Mouse (Mus musculus) lung, embryonic 16.5 days (tissue): Measurements from ENCODE around the gene Qpctl. TPM values are rescaled to one million over a fixed set of nuclear protein-coding genes. Genes with fewer than 3 reads are reported as not detected.

Experiments used
- ATAC-seq: fragments of 200-750 bp; cut with Nextera tagmentation; 2 replicates; pipeline ENCODE4 v1.8.0; 2017; ENCODE audit warnings: low read depth, mild to moderate bottlenecking, moderate library complexity
- H3K27ac ChIP-seq: fragments of 300-500 bp; sonication (generic); 2 replicates; pipeline ENCODE4 v1.5.1; 2014; ENCODE audit warnings: mild to moderate bottlenecking, control low read depth, low read length
- H3K27me3 ChIP-seq: fragments of 300-500 bp; sonication (generic); 2 replicates; pipeline ENCODE4 v1.6.1; 2014; ENCODE audit warnings: low read depth, low read length, mixed read lengths; ENCODE audit not compliant: control insufficient read depth, insufficient read depth
- H3K36me3 ChIP-seq: fragments of 300-500 bp; sonication (generic); 2 replicates; pipeline ENCODE4 v1.6.1; 2014; ENCODE audit warnings: low read length; ENCODE audit not compliant: control insufficient read depth, insufficient read depth
- H3K4me1 ChIP-seq: fragments of 300-500 bp; sonication (generic); replicated peaks from 2 replicates; pipeline ENCODE4 v1.6.1; 2014; ENCODE audit warnings: low read length, mixed read lengths; ENCODE audit not compliant: control insufficient read depth, insufficient read depth
- H3K4me2 ChIP-seq: fragments of 300-500 bp; sonication (generic); 2 replicates; pipeline ENCODE4 v1.6.1; 2014; ENCODE audit warnings: low read depth, low read length, control low read depth
- H3K4me3 ChIP-seq: fragments of 300-500 bp; sonication (generic); 2 replicates; pipeline ENCODE4 v1.5.1; 2014; ENCODE audit warnings: mild to moderate bottlenecking, low read length, control low read depth
- H3K9ac ChIP-seq: fragments of 300-500 bp; sonication (generic); 2 replicates; pipeline ENCODE4 v1.6.1; 2014; ENCODE audit warnings: low read length, control low read depth
- H3K9me3 ChIP-seq: fragments of 300-500 bp; sonication (generic); 2 replicates; pipeline ENCODE4 v1.6.1; 2016; ENCODE audit warnings: low read length; ENCODE audit not compliant: control insufficient read depth
- WGBS: fragments of 180-500 bp; shearing (Covaris S2); extraction: QIAGEN DNeasy Blood & Tissue Kit; methylation state at CpG from one replicate; pipeline ENCODE4 v1.1.7; 2014; 5-methylcytosine and 5-hydroxymethylcytosine counted together
- polyA plus RNA-seq: library from polyadenylated mRNA; unstranded; fragments of >200 nt; fragmentation: Nextera tagmentation; extraction: Ambion mirVana; gene quantifications from 2 replicates; pipeline ENCODE4 v1.2.1, GENCODE M21; 2015

The Qpctl gene
- polyA plus RNA-seq, 1 experiment from 2014 or later, result 15.7 TPM

DNA sequence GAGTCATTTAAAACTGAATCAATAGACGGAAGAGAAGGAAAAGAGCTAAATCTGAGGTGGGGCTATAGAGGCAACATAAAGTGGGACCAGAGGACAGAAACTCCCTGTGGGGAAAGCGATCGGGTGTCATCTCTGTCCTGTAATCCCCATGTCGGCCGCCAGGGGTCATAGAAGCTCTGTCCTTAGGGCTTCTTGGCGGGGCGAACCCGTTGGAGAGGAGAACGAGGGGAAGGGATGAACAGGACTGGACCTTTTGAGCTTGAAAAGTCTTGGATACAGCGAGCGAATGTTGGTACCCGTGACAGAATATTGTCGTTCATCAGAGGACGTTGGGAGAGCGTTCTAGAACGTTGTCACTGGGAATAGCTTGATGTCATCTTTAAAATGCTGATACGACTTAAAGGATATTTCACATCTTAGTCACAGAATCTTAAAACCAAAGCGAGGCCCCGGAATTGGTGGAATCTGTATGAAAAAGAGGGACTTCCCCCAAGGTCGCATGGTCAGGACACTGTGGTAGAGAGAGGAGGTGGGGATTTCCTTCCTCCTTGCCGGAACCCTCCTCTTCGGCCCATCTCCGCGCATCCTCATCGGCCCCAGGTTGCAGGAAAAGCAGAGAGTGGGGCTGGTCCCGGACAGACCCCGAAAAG is 29.5 kb upstream of the Qpctl start:
- Histone ChIP-seq H3K27ac (no peak overlapping the region), H3K9ac (no peak overlapping the region), H3K4me1 (peaks cover 11% of the 10 kb centered on the region), H3K9me3 (no peaks in the 10 kb centered on the region), H3K4me2 (peak overlapping the region; percentile 16; the same call in 1 of the 2 replicates), H3K4me3 (no peak overlapping the region), H3K27me3 (peaks cover 47% of the 10 kb centered on the region), H3K36me3 (no peaks in the 10 kb centered on the region)
- 0 out of 2 replicates have a peak, but pooled peaks have one; percentile 18 for ATAC-seq
- 4% methylated on average over 27 of the region's 27 CpGs for WGBS

DNA sequence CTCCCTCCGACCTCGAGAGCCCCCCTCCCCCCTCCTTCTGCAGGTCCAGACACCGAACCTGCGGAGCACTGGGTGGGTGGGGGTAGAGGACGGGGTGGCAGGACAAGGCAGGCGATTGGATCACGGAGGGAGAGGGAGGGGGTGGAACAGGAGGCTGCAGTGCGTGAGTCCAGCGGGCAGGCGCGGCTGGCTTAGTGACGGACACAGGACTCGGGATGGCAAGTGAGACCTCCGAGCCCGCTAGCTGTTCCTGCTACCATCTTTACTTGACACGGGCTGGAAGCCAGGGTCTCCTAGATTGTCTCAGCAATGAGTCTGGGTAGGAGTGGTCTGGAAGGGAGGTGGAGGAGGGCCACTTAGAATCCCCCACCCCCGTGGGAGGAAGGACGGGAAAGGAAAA is 28.9 kb upstream of the Qpctl start:
- WGBS, result 6% methylated on average over 18 of the region's 18 CpGs
- H3K9ac ChIP-seq, result no peak overlapping the region
- H3K4me2 ChIP-seq, result no peak overlapping the region
- ATAC-seq, result no peak
- peaks cover 14% of the 10 kb centered on the region for H3K4me1 ChIP-seq
- H3K4me3 ChIP-seq, result no peak overlapping the region
- H3K36me3 ChIP-seq, result no peaks in the 10 kb centered on the region
- H3K9me3 ChIP-seq, result no peaks in the 10 kb centered on the region
- H3K27ac ChIP-seq, result no peak overlapping the region
- peaks cover 47% of the 10 kb centered on the region for H3K27me3 ChIP-seq

DNA sequence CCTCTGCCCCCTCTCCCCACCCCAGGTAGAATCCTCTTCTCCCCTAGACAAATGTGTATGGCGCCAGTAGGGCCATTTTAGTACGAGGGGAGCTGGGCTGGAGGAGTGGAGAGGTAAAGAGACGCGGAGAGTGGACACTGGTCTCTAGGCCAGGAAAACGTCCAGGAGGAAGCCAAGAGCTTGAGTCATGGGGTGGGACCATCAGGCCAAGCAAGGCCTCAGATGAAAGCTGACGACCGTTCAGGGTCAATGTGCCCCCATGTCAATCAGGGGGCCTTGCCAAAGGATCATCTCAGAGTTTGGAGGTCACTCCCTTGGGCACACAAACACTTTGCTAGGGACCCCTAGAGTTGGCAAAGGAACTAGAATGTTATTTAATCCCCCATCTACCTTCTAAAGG is 28.1 kb upstream of the Qpctl start:
- H3K9me3 ChIP-seq, result no peaks in the 10 kb centered on the region
- no peak for ATAC-seq
- H3K9ac ChIP-seq, result no peak overlapping the region
- H3K27ac ChIP-seq, result no peak overlapping the region
- peaks cover 17% of the 10 kb centered on the region for H3K4me1 ChIP-seq
- H3K4me3 ChIP-seq, result no peak overlapping the region
- no peaks in the 10 kb centered on the region for H3K36me3 ChIP-seq
- no peak overlapping the region for H3K4me2 ChIP-seq
- peaks cover 47% of the 10 kb centered on the region for H3K27me3 ChIP-seq
- WGBS, result 66% methylated on average over 7 of the region's 7 CpGs

DNA sequence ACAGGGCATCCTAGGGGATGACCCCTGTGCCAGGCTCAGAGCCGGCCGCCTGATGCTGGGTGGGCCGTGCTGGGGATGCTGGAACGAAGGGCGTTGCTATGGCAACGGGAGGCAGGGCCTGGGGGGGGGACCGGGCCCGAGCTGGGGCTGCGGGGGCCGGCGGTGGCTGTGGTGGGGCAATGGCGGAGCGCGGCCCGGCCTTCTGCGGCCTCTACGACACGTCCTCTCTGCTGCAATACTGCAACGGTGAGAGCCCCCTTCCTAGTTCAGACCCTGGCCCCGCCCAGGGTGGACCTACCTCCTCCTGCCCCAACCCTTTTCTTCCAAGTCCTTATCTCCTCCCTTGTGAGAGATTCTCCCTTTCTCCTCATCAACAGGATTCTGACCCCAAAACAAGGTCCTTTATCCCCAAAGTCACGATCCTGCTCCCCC is 27.4 kb upstream of the Qpctl start:
- Histone ChIP-seq H3K9ac (no peak overlapping the region), H3K4me1 (peaks cover 11% of the 10 kb centered on the region), H3K27ac (no peak overlapping the region), H3K4me2 (no peak overlapping the region), H3K9me3 (no peaks in the 10 kb centered on the region), H3K27me3 (peaks cover 47% of the 10 kb centered on the region), H3K36me3 (no peaks in the 10 kb centered on the region), H3K4me3 (no peak overlapping the region)
- no peak for ATAC-seq
- WGBS, result 3% methylated on average over 20 of the region's 21 CpGs

DNA sequence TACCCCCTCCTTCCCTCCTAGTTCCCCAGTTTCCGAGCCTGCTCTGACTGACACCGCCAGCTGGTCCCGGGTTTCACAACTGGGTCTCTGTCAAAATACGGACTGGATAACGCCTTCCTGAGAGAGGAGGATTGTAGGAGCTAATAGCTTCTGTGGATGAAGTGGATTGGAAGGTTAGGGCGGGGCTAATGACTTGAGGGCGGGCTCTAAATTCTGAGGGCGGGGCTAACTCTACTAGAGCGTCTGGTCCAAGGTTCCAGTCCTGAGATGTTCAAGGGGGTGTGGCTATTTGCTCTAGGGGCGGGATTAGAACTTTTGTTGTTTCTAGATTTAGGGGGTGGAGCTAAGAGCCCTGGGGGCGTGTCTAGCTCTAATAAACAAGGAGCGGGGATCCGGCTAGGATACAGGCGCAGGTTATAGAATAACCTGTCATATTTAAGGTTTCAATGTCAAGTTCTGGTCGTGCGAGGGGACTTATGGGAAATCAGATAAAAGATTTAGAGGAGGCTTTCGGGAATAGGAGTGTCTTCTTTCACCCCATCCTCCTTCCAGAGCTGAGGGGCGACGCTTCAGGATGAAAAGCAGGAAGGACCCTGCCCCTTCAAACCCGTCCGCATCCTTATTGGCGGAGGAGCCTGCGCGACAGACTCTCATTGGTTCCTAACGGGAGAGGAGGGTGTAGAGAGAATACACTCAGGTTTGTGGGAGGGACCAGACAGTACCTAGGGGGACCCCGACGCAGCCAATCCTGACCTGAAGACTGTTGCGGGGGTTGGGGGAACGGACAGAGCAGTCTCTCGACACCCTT is 26.8 kb upstream of the Qpctl start, which contains the start of gene Eml2:
Gene Eml2 (plus strand): TSS at position 714 of the 808 bp plus-strand sequence.
- H3K9ac ChIP-seq, result no peak within 1 kb of the TSS

DNA sequence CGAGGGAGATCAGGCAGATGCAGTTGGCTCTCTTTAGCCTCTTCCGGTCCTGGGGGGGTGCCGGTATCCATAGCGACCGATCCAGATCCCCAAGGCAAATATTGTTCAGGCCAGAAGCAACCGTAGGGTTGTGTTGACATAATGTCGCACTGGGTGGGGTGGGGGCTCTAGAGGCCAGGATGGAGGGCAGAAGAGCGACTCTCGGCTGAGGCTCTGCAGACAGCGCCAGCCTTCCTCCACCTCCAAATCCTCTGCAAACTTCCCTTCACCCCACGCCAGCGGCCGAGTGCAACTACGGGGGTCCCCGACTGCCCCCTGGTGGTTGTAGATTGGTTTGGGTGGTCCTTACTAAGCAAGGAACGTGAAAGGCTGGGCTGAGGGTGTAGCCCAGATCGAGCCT is 23.8 kb upstream of the Qpctl start:
- Histone ChIP-seq H3K27ac (no peak overlapping the region), H3K36me3 (no peaks in the 10 kb centered on the region), H3K9ac (peak overlapping the region; percentile 58), H3K4me2 (peak overlapping the region; percentile 72), H3K4me3 (peak overlapping the region; percentile 41), H3K27me3 (peaks cover 26% of the 10 kb centered on the region), H3K9me3 (no peaks in the 10 kb centered on the region), H3K4me1 (peaks cover 22% of the 10 kb centered on the region)
- ATAC-seq, result peak; percentile 64
- under 1% methylated on average over 17 of the region's 17 CpGs for WGBS

More for the DNA sequence above, 26.8 kb upstream of the Qpctl start, which contains the start of gene Eml2:
- Histone ChIP-seq H3K27me3 (peaks cover 47% of the 10 kb centered on the region), H3K36me3 (no peaks in the 10 kb centered on the region), H3K4me1 (peaks cover 10% of the 10 kb centered on the region), H3K4me3 (no peak within 1 kb of the TSS), H3K9me3 (no peaks in the 10 kb centered on the region), H3K27ac (no peak within 1 kb of the TSS), H3K4me2 (no peak within 1 kb of the TSS)
- WGBS, result under 1% methylated on average over 30 of the region's 30 CpGs
- no peak for ATAC-seq

DNA sequence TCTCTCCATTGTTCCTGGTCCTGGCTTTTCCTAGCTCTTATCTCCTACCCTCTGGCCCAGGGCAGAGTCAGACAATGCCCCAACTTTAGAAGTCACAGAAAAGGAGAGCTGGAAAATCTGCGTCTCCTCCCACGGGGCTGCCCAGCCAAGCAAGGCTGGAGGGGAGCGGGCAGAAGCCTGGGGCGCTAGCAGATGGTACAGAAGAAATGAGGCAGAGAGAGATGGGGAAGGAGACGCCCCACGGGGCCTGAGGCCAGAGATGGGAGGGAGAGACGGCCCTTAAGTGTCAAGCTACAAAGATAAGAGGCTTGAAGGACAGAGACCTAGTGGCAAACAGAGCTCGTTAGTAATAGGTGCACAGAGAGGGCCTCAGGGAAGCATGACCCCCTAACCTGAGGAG is 22.7 kb upstream of the Qpctl start:
- 0 out of 2 replicates have a peak overlapping the region, but pooled peaks have one; percentile 10 for H3K27ac ChIP-seq
- peaks cover 16% of the 10 kb centered on the region for H3K27me3 ChIP-seq
- H3K4me3 ChIP-seq, result no peak overlapping the region
- no peak overlapping the region for H3K9ac ChIP-seq
- peaks cover 22% of the 10 kb centered on the region for H3K4me1 ChIP-seq
- H3K9me3 ChIP-seq, result 0 out of 2 replicates have a peak, but pooled peaks cover 4% of the 10 kb centered on the region
- ATAC-seq, result no peak
- no peaks in the 10 kb centered on the region for H3K36me3 ChIP-seq
- H3K4me2 ChIP-seq, result no peak overlapping the region
- 34% methylated on average over 8 of the region's 8 CpGs for WGBS

DNA sequence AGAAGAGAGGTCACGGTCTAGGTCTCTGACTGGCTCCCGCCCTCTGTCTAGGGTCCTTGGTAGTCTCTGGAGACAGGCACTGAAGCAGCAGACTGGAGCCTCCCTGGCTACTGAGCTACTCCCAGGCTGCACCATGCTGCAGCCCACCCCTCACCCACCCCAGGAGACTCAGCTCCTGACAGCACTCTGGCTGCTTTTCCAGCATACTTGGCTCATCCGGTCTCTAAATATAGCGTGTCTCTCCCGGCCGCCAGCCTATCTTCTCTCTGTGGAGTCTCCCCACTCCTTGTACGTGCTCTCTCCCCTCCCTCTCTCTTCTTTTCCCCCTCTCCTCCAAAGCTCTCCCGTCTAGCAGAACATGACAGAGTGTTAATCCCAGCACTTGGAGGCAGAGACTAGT is 21.1 kb upstream of the Qpctl start:
- ATAC-seq, result peak; percentile 76
- 29% methylated on average over 8 of the region's 8 CpGs for WGBS

DNA sequence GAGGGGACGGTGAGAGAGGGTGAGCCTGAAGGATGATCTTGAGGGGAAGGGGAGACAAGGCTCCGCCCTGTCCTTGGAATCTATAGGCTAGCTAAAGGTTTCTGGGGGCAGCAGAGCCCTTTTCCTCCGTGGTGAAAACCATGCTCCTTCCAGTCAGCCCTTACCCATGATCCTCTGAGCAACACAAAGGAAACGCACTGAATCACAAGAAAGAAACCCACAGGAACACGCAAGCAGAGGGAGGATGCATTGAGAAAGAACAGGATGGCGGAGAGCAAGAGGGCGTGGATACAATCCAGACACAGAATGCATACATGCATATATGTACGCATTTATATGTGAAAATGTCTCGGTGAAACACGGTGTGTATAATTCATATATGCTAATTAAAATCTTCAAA is 20.4 kb upstream of the Qpctl start:
- H3K4me3 ChIP-seq, result no peak overlapping the region
- peaks cover 4% of the 10 kb centered on the region; the same call in 1 of the 2 replicates for H3K27me3 ChIP-seq
- H3K9me3 ChIP-seq, result 0 out of 2 replicates have a peak, but pooled peaks cover 4% of the 10 kb centered on the region
- no peak overlapping the region for H3K4me2 ChIP-seq
- 58% methylated on average over 10 of the region's 10 CpGs for WGBS
- peaks cover 36% of the 10 kb centered on the region for H3K4me1 ChIP-seq
- no peaks in the 10 kb centered on the region for H3K36me3 ChIP-seq
- peak overlapping the region; percentile 23; the same call in 1 of the 2 replicates for H3K27ac ChIP-seq
- ATAC-seq, result no peak
- H3K9ac ChIP-seq, result no peak overlapping the region

More for the DNA sequence above, 21.1 kb upstream of the Qpctl start:
- Histone ChIP-seq H3K27ac (peak overlapping the region; percentile 37), H3K4me1 (peaks cover 30% of the 10 kb centered on the region), H3K9me3 (0 out of 2 replicates have a peak, but pooled peaks cover 4% of the 10 kb centered on the region), H3K4me3 (no peak overlapping the region), H3K27me3 (peaks cover under 1% of the 10 kb centered on the region; the same call in 1 of the 2 replicates), H3K36me3 (no peaks in the 10 kb centered on the region), H3K9ac (no peak overlapping the region), H3K4me2 (no peak overlapping the region)
